Mouse (Mus musculus): ENCODE data around the gene Slmap.
"Not testable (repeated sequence)": the region's sequence is repeated elsewhere in the genome, so short reads cannot be mapped to it uniquely, and the experiment has no call there.

Gene Slmap

GRCm38 (mm10) chr14:26534757-26535479, at the start of gene Slmap:
Gene Slmap, minus strand, starts transcription at chr14:26534931.
- peak; percentile 99 for DNase-seq (ENCODE audit: low read depth)

- no peak for DNase-seq (ENCODE audit: low read depth)
Measured at GRCm38 (mm10) chr14:26583645-26584044, 48.9 kb upstream of the Slmap start.

- peak; percentile 94 for DNase-seq (ENCODE audit: low read depth)
Measured at GRCm38 (mm10) chr14:26579346-26580343, 44.9 kb upstream of the Slmap start.

DNA sequence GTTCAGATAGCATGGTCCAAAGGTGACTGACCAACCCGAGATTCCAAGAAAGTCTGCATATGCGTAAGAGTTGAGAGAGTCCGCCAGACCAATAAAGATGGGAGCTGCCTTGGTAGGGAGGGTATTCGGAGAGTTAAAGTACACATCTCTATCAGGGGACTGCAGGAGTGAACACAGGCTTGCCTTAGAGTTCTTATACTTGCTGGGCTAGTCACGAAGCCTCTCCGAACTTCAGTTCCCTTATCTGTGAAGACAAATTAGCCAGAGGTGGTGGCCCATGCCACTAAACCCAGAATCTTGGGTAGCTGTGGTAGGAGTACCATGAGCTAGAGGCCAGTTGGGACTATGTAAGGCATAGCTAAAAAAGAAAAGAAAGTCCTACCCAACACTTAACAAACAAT, 44.1 kb upstream of the Slmap start:
- DNase-seq (ENCODE audit: low read depth) = no peak

DNA sequence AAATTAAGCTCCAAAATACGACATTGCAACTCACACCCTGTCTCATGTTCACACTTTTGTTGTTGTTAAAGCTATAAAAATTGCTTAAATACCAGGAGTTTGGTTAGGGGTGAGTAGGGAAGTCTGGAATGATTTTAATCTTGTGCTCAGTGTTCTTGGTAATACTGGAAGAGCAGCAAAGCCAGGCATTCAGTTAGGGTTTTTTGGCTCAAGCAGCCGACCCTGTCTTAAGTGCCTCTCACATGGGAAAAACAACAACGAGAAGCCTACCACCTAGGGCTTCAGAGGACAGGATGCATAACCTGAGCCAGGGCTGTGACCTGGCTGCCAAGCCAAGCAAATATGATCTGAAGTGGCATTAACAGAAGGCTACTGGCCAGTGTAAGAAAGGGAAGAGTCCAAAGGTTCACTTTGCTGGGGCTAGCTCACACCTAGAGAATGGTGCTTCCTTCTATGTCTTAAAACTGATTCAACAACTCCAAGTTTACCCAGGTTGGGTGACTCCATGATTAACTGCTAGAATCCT, 41.6 kb upstream of the Slmap start:
- no peak for DNase-seq (ENCODE audit: low read depth)

- not testable (repeated sequence) for DNase-seq (ENCODE audit: low read depth)
Measured at GRCm38 (mm10) chr14:26573556-26573955, 38.8 kb upstream of the Slmap start, which contains the start of gene Dennd6a. Gene Dennd6a, plus strand, starts transcription at chr14:26573856.

DNA sequence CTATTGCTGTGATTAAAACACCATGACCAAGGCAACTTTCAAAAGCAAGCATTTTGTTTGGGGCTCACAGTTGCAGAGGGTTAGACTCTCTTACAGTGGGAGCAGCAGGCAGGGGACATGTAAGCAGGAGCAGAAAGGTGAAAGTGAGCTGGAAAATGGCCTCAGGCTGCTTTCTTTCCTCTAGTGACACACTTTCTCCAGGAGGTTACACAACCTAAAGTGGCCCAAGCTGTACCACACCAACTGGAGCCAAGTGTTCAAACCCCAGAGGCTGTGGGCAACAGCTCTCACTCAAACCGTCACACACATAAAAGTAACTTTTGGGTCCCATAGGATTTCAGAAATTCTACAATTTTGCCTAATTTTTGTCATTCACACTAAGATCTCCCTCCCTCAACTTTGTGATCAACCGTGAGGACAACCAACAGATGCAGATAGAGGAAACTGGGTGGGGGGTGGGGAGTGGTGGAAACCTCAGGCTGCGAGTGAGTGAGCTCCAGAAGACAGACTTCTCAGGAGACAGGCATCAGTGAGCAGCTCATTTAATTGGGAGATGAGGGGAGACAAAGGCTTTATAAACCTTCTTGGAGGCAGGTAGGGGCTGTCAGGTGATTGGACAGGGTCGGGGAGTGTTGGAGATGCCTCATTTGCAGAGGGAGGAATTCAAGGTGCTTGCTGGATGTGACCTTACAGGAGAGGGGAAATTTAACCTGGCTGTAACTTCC, 37.4 kb upstream of the Slmap start:
- DNase-seq (ENCODE audit: low read depth) = no peak

DNA sequence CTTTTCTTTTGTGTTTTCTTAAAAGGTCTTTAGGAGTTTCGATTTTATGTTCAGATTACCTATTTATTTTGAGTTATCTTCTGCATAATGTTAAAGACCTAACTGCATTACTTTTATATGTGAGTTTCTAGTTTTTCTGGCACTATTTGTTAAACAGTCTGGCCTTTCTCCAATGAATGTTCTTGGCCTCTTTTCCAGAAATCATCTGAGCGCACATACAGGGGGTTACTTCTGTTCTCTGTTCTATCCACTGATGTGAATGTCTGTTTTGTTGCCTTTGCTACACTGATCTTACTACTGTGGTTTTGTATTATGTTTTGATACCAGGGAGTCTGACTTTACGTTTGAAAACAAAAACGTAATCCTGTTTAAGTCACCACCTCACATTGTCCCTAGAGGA, 35.1 kb upstream of the Slmap start:
- peak; percentile 44 for DNase-seq (ENCODE audit: low read depth)

- DNase-seq (ENCODE audit: low read depth) = no peak
Measured at GRCm38 (mm10) chr14:26562247-26562646, 27.5 kb upstream of the Slmap start.

- DNase-seq (ENCODE audit: low read depth) = no peak
Measured at GRCm38 (mm10) chr14:26558536-26558935, 23.8 kb upstream of the Slmap start.

DNA sequence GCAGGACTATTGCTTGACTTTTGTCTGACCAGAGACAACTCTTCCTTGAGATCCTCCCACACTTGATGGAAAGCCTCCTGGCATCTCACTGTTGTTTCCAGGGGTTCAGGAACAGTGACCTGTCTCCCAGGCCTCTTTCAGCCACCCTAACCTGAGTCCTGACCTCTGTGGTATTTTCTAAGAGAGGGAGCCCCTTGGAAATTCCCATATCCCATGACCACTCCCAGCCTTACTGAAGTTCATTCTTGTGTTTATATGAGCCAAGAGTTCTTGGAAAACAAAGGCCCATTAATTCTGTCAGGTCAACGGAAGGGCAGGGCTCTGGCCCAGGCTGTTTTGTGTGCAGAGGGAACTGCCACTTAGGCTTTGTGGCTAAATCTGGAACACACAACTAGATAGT, 22.9 kb upstream of the Slmap start:
- no peak for DNase-seq (ENCODE audit: low read depth)

DNA sequence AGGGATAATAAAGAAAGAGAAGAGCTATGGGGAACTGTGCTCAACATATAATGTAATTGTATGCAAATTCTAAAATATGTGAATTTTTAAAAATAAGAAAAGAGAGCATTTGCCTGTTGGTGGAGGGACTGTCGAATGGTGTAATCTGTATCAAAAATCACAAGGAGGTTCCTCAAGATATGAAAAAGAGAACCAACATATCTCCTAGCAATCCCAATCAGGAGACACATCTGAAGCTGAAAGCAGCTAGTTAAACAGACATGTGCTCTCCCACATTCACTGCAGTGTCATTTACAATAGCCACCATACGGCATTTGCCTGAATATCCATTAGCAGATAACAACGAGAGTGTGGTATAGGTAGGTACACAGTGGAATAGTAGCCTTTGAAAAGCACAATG, 18.1 kb upstream of the Slmap start:
- DNase-seq (ENCODE audit: low read depth) = no peak

DNA sequence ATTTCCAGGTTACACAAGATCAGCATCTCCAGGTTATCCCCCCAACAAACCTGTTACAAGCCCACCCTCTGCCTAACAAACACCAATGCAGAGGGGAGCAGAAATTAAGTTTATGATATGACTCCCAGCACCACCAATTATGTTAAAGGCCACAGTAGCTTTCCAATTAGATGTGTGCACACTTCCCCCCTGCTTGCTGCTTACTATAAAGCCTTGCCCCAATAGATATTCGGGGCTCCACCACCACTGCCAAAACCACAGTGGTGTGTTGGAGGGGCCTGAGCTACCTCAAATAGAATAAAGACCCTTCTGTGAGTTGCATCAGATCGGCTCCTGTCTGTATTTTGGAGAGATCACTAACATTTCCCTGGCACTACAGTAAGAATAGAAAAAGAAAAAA, 17.7 kb upstream of the Slmap start:
- no peak for DNase-seq (ENCODE audit: low read depth)

DNA sequence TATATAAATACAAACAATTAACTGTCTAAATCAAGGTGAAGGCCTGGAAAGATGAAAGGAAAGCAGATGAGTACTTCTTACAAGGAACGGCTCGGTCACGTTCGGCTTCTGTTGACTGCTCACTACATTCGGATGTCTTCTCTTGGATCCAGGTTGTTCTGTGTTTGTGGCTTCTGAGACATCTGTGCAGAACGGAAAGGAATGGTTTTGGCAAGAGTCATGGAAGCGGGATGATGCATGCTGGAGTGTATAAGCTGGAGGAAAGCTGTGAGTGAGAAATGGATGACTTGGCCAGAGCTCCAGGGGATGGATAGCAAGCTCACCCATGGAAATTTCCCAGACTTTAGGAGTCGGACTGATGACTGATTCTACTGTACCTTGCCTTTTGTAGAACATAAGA, 16.0 kb upstream of the Slmap start:
- peak; percentile 41 for DNase-seq (ENCODE audit: low read depth)

DNA sequence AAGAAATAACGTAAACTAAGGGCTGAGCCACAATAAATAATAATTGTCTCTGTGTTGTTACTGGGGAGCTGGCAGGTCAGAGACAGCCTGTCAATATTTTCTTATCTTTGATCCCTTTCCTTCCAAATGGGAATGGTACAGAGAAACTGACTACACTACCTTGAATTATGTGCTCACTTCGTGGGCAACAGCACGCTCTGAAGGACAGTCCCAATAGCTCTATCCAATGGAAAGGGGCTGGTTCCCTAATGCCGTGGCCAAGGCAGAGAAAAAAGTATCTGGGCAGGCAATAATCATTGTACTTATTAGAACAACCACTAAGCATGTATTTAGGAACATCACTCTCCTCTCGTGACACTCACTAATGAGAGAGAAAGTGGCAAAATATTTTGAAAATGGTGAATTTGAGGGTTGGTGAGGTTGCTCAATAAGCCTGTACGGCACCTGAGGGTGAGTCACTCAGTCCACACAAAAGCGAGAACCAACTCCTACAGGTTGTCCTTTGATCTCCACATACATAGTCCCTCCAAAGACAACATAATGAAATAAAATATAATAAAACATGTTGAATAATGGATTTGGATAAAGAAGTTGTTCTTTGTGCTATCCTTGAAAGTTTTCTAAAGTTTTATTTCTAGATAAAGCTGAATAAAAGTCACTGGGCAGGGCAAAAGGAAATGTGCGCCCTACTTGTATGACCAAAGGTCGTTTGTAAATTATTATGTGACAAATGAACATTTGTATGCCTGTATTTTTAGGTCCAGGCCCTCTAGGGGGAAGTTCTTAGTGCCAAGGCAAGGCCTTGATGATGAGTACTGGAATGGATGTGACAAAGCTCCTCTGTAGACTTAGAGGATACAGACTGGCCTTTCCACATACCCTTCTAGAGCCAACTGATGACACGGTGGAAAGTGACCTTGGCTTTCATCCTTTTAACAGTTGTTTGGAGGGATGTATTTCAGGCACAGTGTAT, 13.1 kb upstream of the Slmap start:
- DNase-seq (ENCODE audit: low read depth) = no peak

DNA sequence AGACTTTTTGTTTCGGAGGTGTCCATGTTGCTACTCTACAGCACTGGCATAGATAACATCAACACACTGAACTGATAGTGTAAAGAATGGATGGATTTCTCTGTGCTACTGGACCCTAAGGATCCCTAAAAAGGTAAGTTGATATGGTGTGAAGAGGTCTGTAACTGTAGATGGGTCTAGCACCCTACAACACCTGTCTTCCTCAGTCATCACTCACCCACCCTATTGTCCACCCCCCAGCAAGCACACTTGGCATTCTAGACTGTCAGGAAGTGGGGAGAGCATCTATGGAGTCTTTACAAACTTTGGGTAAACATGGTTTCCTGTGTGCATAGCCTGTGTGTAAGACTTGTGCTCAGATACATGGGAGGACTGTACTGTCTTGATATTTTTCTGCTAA, 7.4 kb upstream of the Slmap start:
- no peak for DNase-seq (ENCODE audit: low read depth)

DNA sequence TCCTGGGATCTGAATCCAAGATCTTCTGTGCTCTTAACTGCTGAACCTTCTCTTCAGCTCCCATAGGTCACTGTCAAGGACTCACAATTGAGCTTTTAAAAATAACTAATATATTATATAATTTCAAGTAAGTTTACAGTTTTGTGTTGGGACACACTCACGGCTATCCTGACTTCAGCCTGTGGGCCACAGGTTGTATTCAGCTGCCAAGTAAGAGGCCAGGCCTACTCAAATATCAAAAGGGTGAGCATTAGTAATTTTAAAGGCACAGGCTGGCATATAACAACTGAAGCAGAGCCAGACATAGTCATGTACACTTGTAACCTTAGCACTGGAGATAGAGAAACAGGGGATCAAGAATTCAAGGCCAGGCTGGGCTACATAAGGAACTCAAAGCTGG, 5.8 kb upstream of the Slmap start:
- peak; percentile 16 for DNase-seq (ENCODE audit: low read depth)

- no peak for DNase-seq (ENCODE audit: low read depth)
Measured at GRCm38 (mm10) chr14:26539241-26539640, 4.5 kb upstream of the Slmap start.

DNA sequence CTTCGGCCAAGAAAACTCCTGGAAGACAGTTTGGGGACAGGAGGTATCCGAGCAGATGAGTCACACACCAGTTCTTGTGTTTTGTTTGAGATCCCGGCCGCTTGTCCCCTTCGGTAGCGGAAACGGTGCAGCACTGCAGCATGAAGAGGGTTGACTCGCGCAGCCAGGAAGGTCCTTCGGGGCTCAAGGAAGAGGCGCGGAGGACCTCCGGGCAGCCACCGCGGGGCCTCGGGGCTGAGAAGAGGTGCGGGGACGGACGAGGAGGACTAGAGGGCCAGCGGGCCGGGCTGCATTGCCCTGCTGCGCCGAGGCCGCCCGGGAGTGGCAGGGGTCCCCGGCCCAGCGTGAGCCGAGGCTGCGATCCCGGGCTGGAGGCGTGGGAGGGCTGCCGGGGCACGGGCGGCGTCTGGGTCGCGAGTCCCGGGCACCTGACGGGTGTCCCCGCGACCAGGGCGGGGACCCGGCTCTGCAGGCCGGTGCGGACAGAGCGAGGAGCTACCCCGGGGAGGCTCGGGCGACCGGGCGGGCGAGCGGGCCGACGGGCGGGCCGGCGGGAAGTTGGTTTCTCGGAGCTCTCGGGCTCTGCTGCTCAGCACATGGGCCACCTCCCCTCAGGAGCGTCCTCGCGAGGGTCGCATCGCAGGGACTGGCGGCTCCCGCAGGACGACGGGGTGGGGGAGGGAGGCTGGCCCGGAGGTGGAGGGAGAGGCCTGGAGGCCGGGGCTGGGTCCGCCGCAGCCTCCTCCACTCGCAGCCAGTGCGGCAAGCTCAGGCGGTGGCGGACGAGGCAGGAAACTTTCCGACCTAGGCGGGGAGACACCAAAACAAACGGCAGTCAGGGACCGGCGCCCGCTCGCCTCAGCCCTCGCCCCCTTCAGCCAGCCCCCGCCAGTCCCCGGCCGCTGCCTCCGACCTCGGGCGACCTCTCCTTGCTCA, 642 bp downstream of the Slmap start:
- peak; percentile 48 for DNase-seq (ENCODE audit: low read depth)

- DNase-seq (ENCODE audit: low read depth) = no peak
Measured at GRCm38 (mm10) chr14:26533267-26533666, 1.5 kb downstream of the Slmap start.

All from NIH3T3 (cell line).